Mouse (Mus musculus) liver (tissue): ENCODE results near the gene 1700010I14Rik.
A peak's percentile ranks its signal among the peaks of the same experiment; 100 is the strongest.

ENCODE experiments used
- DNase-seq: peaks from one replicate; pipeline ENCODE4 v3.0.0-alpha.2; 2020; ENCODE audit warnings: mixed read lengths

Gene 1700010I14Rik

GRCm38 (mm10) chr17:8988119-8988807 lies at the start of gene 1700010I14Rik:
Gene 1700010I14Rik (plus strand): TSS chr17:8988333.
- DNase-seq, result peak; percentile 72

GRCm38 (mm10) chr17:8951588-8951987 lies 36.5 kb upstream of the 1700010I14Rik start:
- DNase-seq, result no peak

GRCm38 (mm10) chr17:8952951-8953350 lies 35.2 kb upstream of the 1700010I14Rik start:
- no peak for DNase-seq

- no peak for DNase-seq
Observed at GRCm38 (mm10) chr17:8958125-8958524, 30.0 kb upstream of the 1700010I14Rik start.

- DNase-seq, result no peak
Observed at GRCm38 (mm10) chr17:8960386-8960785, 27.7 kb upstream of the 1700010I14Rik start.

GRCm38 (mm10) chr17:8961097-8961496 lies 27.0 kb upstream of the 1700010I14Rik start:
- no peak for DNase-seq

GRCm38 (mm10) chr17:8961644-8962043 lies 26.5 kb upstream of the 1700010I14Rik start:
- no peak for DNase-seq

- DNase-seq, result no peak
Observed at GRCm38 (mm10) chr17:8965177-8965576, 23.0 kb upstream of the 1700010I14Rik start.

GRCm38 (mm10) chr17:8972152-8972854 lies 15.8 kb upstream of the 1700010I14Rik start:
- no peak for DNase-seq

GRCm38 (mm10) chr17:8973331-8973730 lies 14.8 kb upstream of the 1700010I14Rik start:
- DNase-seq, result no peak

GRCm38 (mm10) chr17:8974423-8974822 lies 13.7 kb upstream of the 1700010I14Rik start:
- DNase-seq, result no peak

- DNase-seq, result no peak
Observed at GRCm38 (mm10) chr17:8974823-8975397, 13.2 kb upstream of the 1700010I14Rik start.

- DNase-seq, result no peak
Observed at GRCm38 (mm10) chr17:8976745-8977144, 11.4 kb upstream of the 1700010I14Rik start.

GRCm38 (mm10) chr17:8977271-8977670 lies 10.9 kb upstream of the 1700010I14Rik start:
- no peak for DNase-seq

- DNase-seq, result no peak
Observed at GRCm38 (mm10) chr17:8983576-8983975, 4.6 kb upstream of the 1700010I14Rik start.

- DNase-seq, result no peak
Observed at GRCm38 (mm10) chr17:8985714-8986113, 2.4 kb upstream of the 1700010I14Rik start.

- no peak for DNase-seq
Observed at GRCm38 (mm10) chr17:8986551-8986950, 1.6 kb upstream of the 1700010I14Rik start.

GRCm38 (mm10) chr17:8987369-8987768 lies 764 bp upstream of the 1700010I14Rik start:
- DNase-seq, result no peak

- no peak for DNase-seq
Observed at GRCm38 (mm10) chr17:8991160-8991559, 3.0 kb downstream of the 1700010I14Rik start.

GRCm38 (mm10) chr17:8995344-8995743 lies 7.2 kb downstream of the 1700010I14Rik start:
- DNase-seq, result no peak

- DNase-seq, result no peak
Observed at GRCm38 (mm10) chr17:9002438-9002837, 14.3 kb downstream of the 1700010I14Rik start.

- no peak for DNase-seq
Observed at GRCm38 (mm10) chr17:9004516-9004915, 16.4 kb downstream of the 1700010I14Rik start.

GRCm38 (mm10) chr17:9023198-9023942 lies 35.2 kb downstream of the 1700010I14Rik start:
- no peak for DNase-seq
